Mouse (Mus musculus) brain, embryonic 14.5 days (tissue): ENCODE results near the gene Pop4.

Experiments
- CTCF ChIP-seq: fragments of 200-500 bp; IDR thresholded peaks from 2 replicates; pipeline ENCODE4 v1.5.1; 2012; ENCODE audit warnings: inconsistent platforms, mild to moderate bottlenecking, moderate library complexity, borderline replicate concordance; ENCODE audit not compliant: insufficient read depth, insufficient read length; ENCODE audit errors: extremely low read depth
- POLR2A ChIP-seq: fragments of 200-500 bp; IDR thresholded peaks from 2 replicates; pipeline ENCODE4 v1.6.1; 2012; ENCODE audit warnings: mild to moderate bottlenecking, inconsistent platforms, borderline replicate concordance; ENCODE audit not compliant: poor library complexity, insufficient read depth, insufficient read length, severe bottlenecking; ENCODE audit errors: extremely low read depth

DNA sequence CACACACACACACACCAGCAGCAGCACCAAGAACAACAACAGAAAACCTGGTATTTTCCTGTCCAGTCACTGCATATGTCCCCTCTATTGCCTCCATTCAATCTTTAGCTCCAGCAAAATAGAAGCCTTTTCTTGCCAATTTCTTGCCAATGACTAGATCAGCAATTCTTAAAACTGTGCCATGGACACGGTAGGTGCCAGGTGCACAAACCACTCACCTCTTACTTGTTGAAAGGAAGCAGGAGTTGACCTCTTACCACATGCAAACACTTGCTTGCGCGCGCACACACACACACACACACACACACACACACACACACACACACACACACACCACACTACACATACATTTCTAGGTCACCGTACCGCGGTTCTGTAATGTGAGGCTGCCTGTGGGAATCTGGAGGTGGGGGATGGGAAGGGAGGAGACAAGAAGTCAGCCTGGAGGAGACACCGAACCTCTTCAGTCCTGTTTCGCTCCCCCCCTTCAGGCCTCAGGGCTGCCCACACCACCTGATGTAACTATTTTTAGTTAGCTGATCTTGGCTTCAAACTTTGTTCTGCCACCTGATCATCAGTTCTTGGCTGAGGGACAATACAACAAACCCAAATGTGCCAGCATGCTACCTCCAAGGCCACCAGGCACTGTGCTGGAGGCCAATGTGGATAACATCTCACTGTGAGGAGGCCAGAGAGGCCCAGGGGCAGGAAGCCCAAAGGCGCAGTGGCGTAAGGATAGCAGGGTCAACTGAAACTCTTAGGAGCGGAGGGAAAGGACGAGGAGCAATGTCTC is 46.5 kb downstream of the Pop4 start:
- TF ChIP-seq POLR2A: no peak
- no peak for TF ChIP-seq CTCF
